Mouse (Mus musculus): ENCODE data around the gene Tdrd6. TPM values are rescaled to one million over a fixed set of nuclear protein-coding genes. Genes with fewer than 3 reads are reported as not detected.

The Tdrd6 gene
- polyA plus RNA-seq, 1 experiment from 2014 or later: 0.37 TPM

GRCm38 (mm10) chr17:43645136-43645535, 15.0 kb upstream of the Tdrd6 start:
- no peaks in the 10 kb centered on the region for H3K27me3 ChIP-seq (ENCODE audit: poor library complexity, severe bottlenecking)
- DNase-seq (ENCODE audit: extremely low spot score, low spot score): no peak
- H3K4me1 ChIP-seq: no peaks in the 10 kb centered on the region
- no peak overlapping the region for H3K4me3 ChIP-seq
- no peak overlapping the region for H3K27ac ChIP-seq
- 96% methylated on average over 3 of the region's 3 CpGs for WGBS
- H3K36me3 ChIP-seq (replicated peaks): peaks cover 83% of the 10 kb centered on the region
- peaks cover 3% of the 10 kb centered on the region; the same call in 1 of the 2 replicates for H3K9me3 ChIP-seq

- WGBS: 85% methylated on average over 7 of the region's 7 CpGs
- DNase-seq (ENCODE audit: extremely low spot score, low spot score): no peak
- Histone ChIP-seq H3K36me3 (replicated peaks) (peaks cover 79% of the 10 kb centered on the region), H3K27me3 (ENCODE audit: poor library complexity, severe bottlenecking) (no peaks in the 10 kb centered on the region), H3K27ac (no peak overlapping the region), H3K4me3 (no peak overlapping the region), H3K4me1 (no peaks in the 10 kb centered on the region), H3K9me3 (peaks cover 3% of the 10 kb centered on the region; the same call in 1 of the 2 replicates)
Observed at GRCm38 (mm10) chr17:43644375-43644774, 14.3 kb upstream of the Tdrd6 start.

GRCm38 (mm10) chr17:43643191-43643590, 13.1 kb upstream of the Tdrd6 start:
- H3K9me3 ChIP-seq: peaks cover 3% of the 10 kb centered on the region; the same call in 1 of the 2 replicates
- no peaks in the 10 kb centered on the region for H3K27me3 ChIP-seq (ENCODE audit: poor library complexity, severe bottlenecking)
- H3K27ac ChIP-seq: no peak overlapping the region
- no peaks in the 10 kb centered on the region for H3K4me1 ChIP-seq
- 87% methylated on average over 7 of the region's 7 CpGs for WGBS
- no peak for DNase-seq (ENCODE audit: extremely low spot score, low spot score)
- peaks cover 67% of the 10 kb centered on the region for H3K36me3 ChIP-seq (replicated peaks)
- H3K4me3 ChIP-seq: no peak overlapping the region

- Histone ChIP-seq H3K27ac (no peak overlapping the region), H3K36me3 (replicated peaks) (peaks cover 47% of the 10 kb centered on the region), H3K4me1 (no peaks in the 10 kb centered on the region), H3K4me3 (no peak overlapping the region), H3K27me3 (ENCODE audit: poor library complexity, severe bottlenecking) (no peaks in the 10 kb centered on the region), H3K9me3 (peaks cover 3% of the 10 kb centered on the region; the same call in 1 of the 2 replicates)
- no peak for DNase-seq (ENCODE audit: extremely low spot score, low spot score)
- WGBS: 80% methylated on average over 1 of the region's 1 CpGs
Observed at GRCm38 (mm10) chr17:43640825-43641224, 10.7 kb upstream of the Tdrd6 start.

GRCm38 (mm10) chr17:43637146-43637545, 7.0 kb upstream of the Tdrd6 start:
- WGBS: 94% methylated on average over 4 of the region's 4 CpGs
- Histone ChIP-seq H3K27me3 (ENCODE audit: poor library complexity, severe bottlenecking) (no peaks in the 10 kb centered on the region), H3K4me1 (no peaks in the 10 kb centered on the region), H3K36me3 (replicated peaks) (peaks cover 13% of the 10 kb centered on the region), H3K27ac (no peak overlapping the region), H3K9me3 (peaks cover 3% of the 10 kb centered on the region; the same call in 1 of the 2 replicates), H3K4me3 (no peak overlapping the region)
- no peak for DNase-seq (ENCODE audit: extremely low spot score, low spot score)

- Histone ChIP-seq H3K4me1 (peaks cover 14% of the 10 kb centered on the region), H3K36me3 (replicated peaks) (no peaks in the 10 kb centered on the region), H3K4me3 (peak overlapping the region; percentile 57), H3K27me3 (ENCODE audit: poor library complexity, severe bottlenecking) (peaks cover 51% of the 10 kb centered on the region), H3K27ac (0 out of 2 replicates have a peak overlapping the region, but pooled peaks have one; percentile 58), H3K9me3 (peaks cover 6% of the 10 kb centered on the region)
- DNase-seq (ENCODE audit: extremely low spot score, low spot score): no peak
- WGBS: 45% methylated on average over 13 of the region's 13 CpGs
Observed at GRCm38 (mm10) chr17:43630427-43630760, 295 bp upstream of the Tdrd6 start.

- DNase-seq (ENCODE audit: extremely low spot score, low spot score): no peak
- H3K27ac ChIP-seq: no peak overlapping the region
- H3K36me3 ChIP-seq (replicated peaks): no peaks in the 10 kb centered on the region
- H3K9me3 ChIP-seq: peaks cover 6% of the 10 kb centered on the region
- H3K4me1 ChIP-seq: peaks cover 14% of the 10 kb centered on the region
- H3K4me3 ChIP-seq: peak overlapping the region; percentile 57
- H3K27me3 ChIP-seq (ENCODE audit: poor library complexity, severe bottlenecking): peaks cover 51% of the 10 kb centered on the region
- 19% methylated on average over 24 of the region's 24 CpGs for WGBS
Observed at GRCm38 (mm10) chr17:43629026-43629495, 1.0 kb downstream of the Tdrd6 start.

- H3K9me3 ChIP-seq: peaks cover 6% of the 10 kb centered on the region
- H3K36me3 ChIP-seq (replicated peaks): no peaks in the 10 kb centered on the region
- DNase-seq (ENCODE audit: extremely low spot score, low spot score): peak; percentile 12
- H3K4me1 ChIP-seq: peaks cover 14% of the 10 kb centered on the region
- WGBS: 90% methylated on average over 10 of the region's 10 CpGs
- H3K27me3 ChIP-seq (ENCODE audit: poor library complexity, severe bottlenecking): peaks cover 51% of the 10 kb centered on the region
- no peak overlapping the region for H3K27ac ChIP-seq
- no peak overlapping the region for H3K4me3 ChIP-seq
Observed at GRCm38 (mm10) chr17:43628246-43628645, 1.9 kb downstream of the Tdrd6 start.

GRCm38 (mm10) chr17:43622076-43622475, 8.0 kb downstream of the Tdrd6 start:
- H3K36me3 ChIP-seq (replicated peaks): no peaks in the 10 kb centered on the region
- peaks cover under 1% of the 10 kb centered on the region; the same call in 1 of the 2 replicates for H3K9me3 ChIP-seq
- H3K27ac ChIP-seq: no peak overlapping the region
- WGBS: 95% methylated on average over 10 of the region's 10 CpGs
- H3K4me3 ChIP-seq: no peak overlapping the region
- no peak for DNase-seq (ENCODE audit: extremely low spot score, low spot score)
- no peaks in the 10 kb centered on the region for H3K4me1 ChIP-seq
- peaks cover 2% of the 10 kb centered on the region for H3K27me3 ChIP-seq (ENCODE audit: poor library complexity, severe bottlenecking)

- H3K27me3 ChIP-seq (ENCODE audit: poor library complexity, severe bottlenecking): no peaks in the 10 kb centered on the region
- DNase-seq (ENCODE audit: extremely low spot score, low spot score): no peak
- H3K9me3 ChIP-seq: no peaks in the 10 kb centered on the region
- H3K36me3 ChIP-seq (replicated peaks): no peaks in the 10 kb centered on the region
- H3K4me1 ChIP-seq: no peaks in the 10 kb centered on the region
- H3K4me3 ChIP-seq: no peak overlapping the region
- no peak overlapping the region for H3K27ac ChIP-seq
- 94% methylated on average over 9 of the region's 9 CpGs for WGBS
Observed at GRCm38 (mm10) chr17:43619156-43619555, 10.9 kb downstream of the Tdrd6 start.

GRCm38 (mm10) chr17:43612221-43612620, 17.9 kb downstream of the Tdrd6 start:
- DNase-seq (ENCODE audit: extremely low spot score, low spot score): no peak
- no peaks in the 10 kb centered on the region for H3K27me3 ChIP-seq (ENCODE audit: poor library complexity, severe bottlenecking)
- H3K27ac ChIP-seq: no peak overlapping the region
- no peak overlapping the region for H3K4me3 ChIP-seq
- no peaks in the 10 kb centered on the region for H3K36me3 ChIP-seq (replicated peaks)
- 77% methylated on average over 3 of the region's 3 CpGs for WGBS
- no peaks in the 10 kb centered on the region for H3K9me3 ChIP-seq
- H3K4me1 ChIP-seq: no peaks in the 10 kb centered on the region

- DNase-seq (ENCODE audit: extremely low spot score, low spot score): peak; percentile 76
- 33% methylated on average over 7 of the region's 7 CpGs for WGBS
Observed at GRCm38 (mm10) chr17:43611586-43611985, 18.5 kb downstream of the Tdrd6 start.

GRCm38 (mm10) chr17:43606704-43607103, 23.4 kb downstream of the Tdrd6 start:
- no peaks in the 10 kb centered on the region for H3K27me3 ChIP-seq (ENCODE audit: poor library complexity, severe bottlenecking)
- no peaks in the 10 kb centered on the region for H3K36me3 ChIP-seq (replicated peaks)
- WGBS: 19% methylated on average over 3 of the region's 3 CpGs
- H3K27ac ChIP-seq: no peak overlapping the region
- no peaks in the 10 kb centered on the region for H3K9me3 ChIP-seq
- H3K4me3 ChIP-seq: no peak overlapping the region
- DNase-seq (ENCODE audit: extremely low spot score, low spot score): peak; percentile 73
- H3K4me1 ChIP-seq: no peaks in the 10 kb centered on the region

More at GRCm38 (mm10) chr17:43611586-43611985, 18.5 kb downstream of the Tdrd6 start:
- Histone ChIP-seq H3K9me3 (no peaks in the 10 kb centered on the region), H3K4me1 (no peaks in the 10 kb centered on the region), H3K4me3 (no peak overlapping the region), H3K27ac (no peak overlapping the region), H3K36me3 (replicated peaks) (no peaks in the 10 kb centered on the region), H3K27me3 (ENCODE audit: poor library complexity, severe bottlenecking) (no peaks in the 10 kb centered on the region)

GRCm38 (mm10) chr17:43598706-43599105, 31.4 kb downstream of the Tdrd6 start:
- Histone ChIP-seq H3K4me3 (no peak overlapping the region), H3K27ac (no peak overlapping the region), H3K9me3 (peaks cover 3% of the 10 kb centered on the region; the same call in 1 of the 2 replicates), H3K27me3 (ENCODE audit: poor library complexity, severe bottlenecking) (no peaks in the 10 kb centered on the region), H3K36me3 (replicated peaks) (no peaks in the 10 kb centered on the region), H3K4me1 (no peaks in the 10 kb centered on the region)
- 74% methylated on average over 4 of the region's 4 CpGs for WGBS
- DNase-seq (ENCODE audit: extremely low spot score, low spot score): no peak
